Mouse (Mus musculus): ENCODE results near the gene Rnf182.

GRCm38 (mm10) chr13:43612040-43612439 lies 3.5 kb upstream of the Rnf182 start:
- TF ChIP-seq CTCF (conservative IDR thresholded peaks at IDR 0.05; ENCODE audit: low read length) (no peak), NANOG (IDR thresholded peaks at IDR 0.05; ENCODE audit: borderline replicate concordance, low read length) (no peak), POU5F1 (IDR thresholded peaks at IDR 0.05; ENCODE audit: borderline replicate concordance, low read length) (no peak)

Measured in E14TG2a.4 (cell line).